Mouse (Mus musculus) liver, adult (tissue): ENCODE results near the gene Notum.

ENCODE experiments used
- GATA4 ChIP-seq: IDR thresholded peaks from 2 replicates; pipeline ENCODE4 v1.6.1; 2014; ENCODE audit warnings: mild to moderate bottlenecking, low read length; ENCODE audit not compliant: insufficient replicate concordance

Notum gene

GRCm38 (mm10) chr11:120618619-120619535, 42.1 kb downstream of the Notum start:
- TF ChIP-seq GATA4 = no peak

DNA sequence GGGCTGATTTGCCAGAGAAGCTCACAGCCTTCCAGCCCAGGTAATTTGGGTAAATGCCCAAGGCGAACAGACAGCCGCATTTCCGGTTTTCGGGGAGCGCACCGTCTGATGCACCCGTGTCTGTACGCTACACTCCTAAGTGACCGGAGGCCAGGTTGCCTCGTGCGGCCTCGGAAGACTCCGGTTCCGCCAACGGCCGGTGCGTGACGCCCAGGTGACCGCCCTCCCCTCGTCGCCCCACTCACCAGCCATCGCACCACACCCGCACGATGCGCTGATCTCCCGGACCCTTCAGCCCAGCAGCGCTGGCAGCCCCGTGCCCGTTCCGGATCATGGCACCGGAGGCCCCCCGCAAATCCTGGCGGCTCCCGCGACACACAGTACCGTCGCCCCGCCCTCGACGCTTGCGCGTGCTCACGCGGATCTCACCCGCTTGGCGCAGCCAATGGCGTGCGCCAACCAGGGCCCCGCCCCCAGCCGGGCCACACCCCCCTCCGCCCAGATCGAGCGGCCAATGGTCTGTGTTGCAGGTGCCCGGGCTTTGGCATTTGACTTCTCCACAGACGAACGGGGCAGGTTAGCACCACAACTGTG, 43.4 kb downstream of the Notum start, which contains the start of gene Pcyt2:
Gene Pcyt2, minus strand, starts transcription at position 418 of the 594 bp plus-strand sequence.
- no peak for TF ChIP-seq GATA4

DNA sequence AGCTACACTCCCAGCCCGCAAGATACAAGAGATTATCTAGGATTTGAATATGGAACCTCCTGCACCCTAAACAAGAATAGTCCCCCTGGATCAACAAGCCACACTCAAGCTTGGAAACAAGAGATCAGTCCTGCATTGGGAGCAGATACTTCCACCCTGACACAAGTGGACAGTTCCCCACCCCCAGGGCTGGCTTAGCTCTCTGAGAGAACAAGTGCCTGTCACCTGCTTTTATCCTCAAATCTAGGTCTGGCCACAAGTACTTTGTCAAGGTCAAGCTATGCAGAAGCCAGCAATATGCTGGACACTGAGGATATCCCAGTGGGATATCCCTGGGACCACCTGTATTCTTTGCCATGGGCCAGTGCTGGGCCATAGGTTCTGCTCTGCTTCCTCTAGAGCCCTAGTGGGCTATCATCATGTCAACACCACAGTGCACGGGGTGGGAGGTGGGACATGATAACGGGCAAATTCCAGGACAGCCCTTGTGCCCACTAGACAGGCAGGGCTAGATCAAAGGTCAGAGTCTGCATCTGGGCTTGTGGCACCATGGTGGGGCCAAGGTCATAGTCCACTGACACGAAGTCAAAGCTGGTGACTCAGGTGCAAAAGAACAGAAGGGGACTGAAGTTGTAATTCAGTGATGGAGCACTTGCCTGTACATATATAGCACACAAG, 44.2 kb downstream of the Notum start:
- 0 out of 2 replicates have a peak, but pooled peaks have one; percentile 31 for TF ChIP-seq GATA4

- TF ChIP-seq GATA4 = no peak
These were observed 45.3 kb downstream of the Notum start for GRCm38 (mm10) chr11:120615606-120616203.

GRCm38 (mm10) chr11:120615167-120615566, 45.8 kb downstream of the Notum start:
- TF ChIP-seq GATA4 = no peak

DNA sequence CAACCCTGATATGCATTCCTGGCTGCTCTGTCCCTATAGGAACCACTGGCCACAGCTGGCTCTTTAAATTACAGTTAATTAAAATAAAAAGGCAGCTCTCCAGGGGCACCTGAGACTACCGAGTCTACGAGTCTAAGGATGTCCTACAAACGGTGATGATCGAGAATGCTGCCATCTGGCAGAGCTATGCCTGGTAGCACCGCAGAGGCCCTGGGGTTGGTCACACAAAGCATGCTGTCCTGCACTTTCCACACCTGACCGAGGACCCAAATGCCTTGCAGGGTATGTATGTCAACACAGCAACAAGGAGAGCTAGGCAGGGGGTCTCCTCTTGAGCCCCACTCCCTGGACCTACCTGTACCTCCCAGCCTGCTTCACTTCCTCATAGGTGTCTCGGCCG, 47.0 kb downstream of the Notum start:
- TF ChIP-seq GATA4 = no peak

GRCm38 (mm10) chr11:120613481-120613972, 47.4 kb downstream of the Notum start:
- no peak for TF ChIP-seq GATA4

- no peak for TF ChIP-seq GATA4
These were observed 48.2 kb downstream of the Notum start for GRCm38 (mm10) chr11:120612763-120613162.

DNA sequence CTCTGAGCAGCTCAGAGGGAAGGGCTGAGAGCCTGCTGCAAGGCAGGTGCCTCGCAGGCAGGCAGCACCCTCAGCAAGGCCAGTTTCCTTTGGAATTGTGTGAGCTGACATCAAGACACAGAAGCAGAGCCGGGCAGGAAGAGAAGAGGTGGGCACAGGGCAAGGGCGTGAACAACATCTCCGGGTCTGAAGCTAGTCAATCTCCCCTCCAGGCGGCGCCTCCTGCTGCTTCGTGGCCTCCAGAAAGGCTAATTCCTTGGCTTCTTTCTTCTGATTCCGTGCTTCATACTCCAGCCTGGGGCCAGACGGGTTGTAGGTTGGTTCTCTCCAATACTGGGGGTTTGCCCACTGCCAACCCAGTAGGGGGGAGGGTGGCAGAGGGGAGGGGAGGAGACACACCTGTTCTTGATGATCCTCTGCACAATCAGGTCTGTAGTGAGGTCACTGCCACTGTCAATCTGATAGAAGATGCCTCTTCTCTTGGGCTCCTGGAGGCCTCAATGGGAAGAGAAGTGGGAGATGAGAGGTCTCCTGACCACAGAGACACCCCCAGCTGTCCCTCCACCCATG, 50.4 kb downstream of the Notum start:
- no peak for TF ChIP-seq GATA4

DNA sequence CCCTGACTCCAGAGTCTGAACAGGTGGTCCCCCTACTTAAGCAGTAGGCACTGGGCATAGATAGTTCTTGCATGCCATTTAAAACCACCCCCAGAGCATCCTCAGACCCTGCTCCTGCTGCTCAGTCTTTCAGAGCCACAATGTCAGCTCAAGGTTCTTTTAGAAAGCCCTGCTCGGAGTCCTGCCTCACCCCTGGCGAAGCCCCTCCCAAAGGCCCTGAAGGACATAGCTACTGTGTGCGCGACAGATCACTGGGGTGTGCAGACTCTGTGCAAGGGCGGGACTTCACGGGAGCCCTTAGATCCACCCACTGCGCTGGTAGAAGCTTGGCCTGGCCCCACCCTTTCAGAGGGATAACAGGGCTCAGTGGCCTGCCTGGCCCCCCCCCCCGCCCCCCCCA, 51.7 kb downstream of the Notum start:
- no peak for TF ChIP-seq GATA4

DNA sequence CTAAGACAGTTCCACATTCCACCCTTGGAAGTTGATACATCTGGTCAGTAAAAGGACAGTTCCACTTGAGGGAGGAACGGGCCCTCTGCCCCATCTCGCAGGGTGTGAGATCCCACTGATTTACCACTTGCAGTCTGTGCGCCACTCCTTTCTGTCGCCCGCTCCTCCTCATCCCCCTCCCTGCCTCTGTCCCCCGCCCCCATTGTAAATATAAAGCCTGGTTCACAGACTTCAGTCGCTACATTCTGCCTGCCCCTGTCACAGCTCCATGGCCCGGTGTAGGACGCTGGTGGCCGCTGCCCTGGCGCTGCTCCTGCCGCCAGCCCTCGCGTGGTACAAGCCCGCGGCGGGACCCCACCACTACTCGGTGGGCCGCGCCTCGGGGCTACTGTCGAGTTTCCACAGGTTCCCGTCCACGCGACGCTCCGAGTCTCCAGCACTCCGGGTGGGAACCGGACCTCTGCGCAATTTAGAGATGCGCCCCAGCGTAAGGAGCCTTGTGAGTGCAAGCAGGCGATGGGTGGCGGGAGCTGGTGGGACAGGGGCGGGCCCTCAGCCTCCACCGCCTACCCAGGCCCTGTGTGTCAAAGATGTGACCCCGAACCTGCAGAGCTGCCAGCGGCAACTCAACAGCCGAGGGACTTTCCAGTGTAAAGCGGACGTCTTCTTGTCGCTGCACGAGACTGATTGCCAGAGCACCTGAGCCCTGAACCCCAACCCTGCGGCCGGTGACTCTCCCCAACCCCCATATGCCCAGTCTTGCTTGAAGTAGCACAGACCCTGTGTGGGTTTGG, 52.5 kb downstream of the Notum start, which contains the start of gene Npb:
Gene Npb, plus strand, starts transcription at position 237 of the 794 bp plus-strand sequence.
- TF ChIP-seq GATA4 = no peak

GRCm38 (mm10) chr11:120606764-120607163, 54.2 kb downstream of the Notum start:
- TF ChIP-seq GATA4 = no peak

GRCm38 (mm10) chr11:120605667-120606066, 55.3 kb downstream of the Notum start:
- TF ChIP-seq GATA4 = no peak
